Mouse (Mus musculus): ENCODE data around the gene Anks1b. TPM values are rescaled to one million over a fixed set of nuclear protein-coding genes. Genes with fewer than 3 reads are reported as not detected.
A peak's percentile ranks its signal among the peaks of the same experiment; 100 is the strongest.

The Anks1b gene
- total and polyA plus RNA-seq, 3 experiments = not detected

DNA sequence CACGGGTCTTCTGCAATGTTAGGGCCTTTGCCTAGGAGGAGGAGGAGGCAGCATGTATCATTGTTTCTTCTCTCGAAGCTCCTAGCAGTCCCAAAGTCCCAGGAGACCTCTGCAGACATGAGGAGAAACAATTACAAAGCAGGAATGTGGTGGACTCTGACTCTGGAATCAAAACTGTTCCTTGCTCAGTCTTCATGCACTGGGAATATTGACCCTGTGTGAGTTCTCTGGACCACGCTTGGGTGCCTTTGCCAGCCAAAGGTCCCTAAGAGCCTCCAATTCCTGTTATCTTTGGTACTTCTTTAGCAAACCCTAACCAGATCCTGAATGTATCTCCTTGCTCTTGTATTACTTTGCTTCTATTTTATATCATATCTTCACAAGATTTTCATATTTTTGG lies 1000.9 kb downstream of the Anks1b start:
- no peak for DNase-seq (ENCODE audit: low read depth, low spot score)
- H3K27ac ChIP-seq (ENCODE audit: control insufficient read depth, low read depth, low read length) = no peak overlapping the region
- no peaks in the 10 kb centered on the region for H3K4me1 ChIP-seq (ENCODE audit: control insufficient read depth in 1 of 2, insufficient read depth in 2 of 2, low read length in 2 of 2)
- H3K4me3 ChIP-seq (ENCODE audit: control insufficient read depth in 1 of 2, insufficient read depth in 1 of 2, low read depth in 2 of 2, low read length in 2 of 2) = no peak overlapping the region
- no peaks in the 10 kb centered on the region for H3K9me3 ChIP-seq (replicated peaks; ENCODE audit: insufficient read depth, low read length)
- H3K79me2 ChIP-seq (ENCODE audit: control insufficient read depth, insufficient read depth, low read length, poor library complexity) = no peaks in the 10 kb centered on the region
- TF ChIP-seq NELFE (IDR thresholded peaks at IDR 0.05; ENCODE audit: low read depth, low read length) = no peak
- no peak for TF ChIP-seq SMC3 (IDR thresholded peaks at IDR 0.05; ENCODE audit: low read depth, low read length)
- no peak for TF ChIP-seq EP300 (IDR thresholded peaks at IDR 0.05; ENCODE audit: low read depth in 1 of 2, low read length in 2 of 2)
- TF ChIP-seq MXI1 (IDR thresholded peaks at IDR 0.05; ENCODE audit: low read depth, low read length) = no peak
- no peak for TF ChIP-seq KAT2A (conservative IDR thresholded peaks at IDR 0.05; ENCODE audit: low read depth, low read length)
- TF ChIP-seq ZC3H11A (IDR thresholded peaks at IDR 0.05; ENCODE audit: low read depth, low read length) = no peak
- TF ChIP-seq CTCF (IDR thresholded peaks at IDR 0.05 in 2 of 3, conservative IDR thresholded peaks at IDR 0.05 in 1 of 3; ENCODE audit: control insufficient read depth in 1 of 3, insufficient read depth in 1 of 3, low read depth in 2 of 3, low read length in 3 of 3, poor library complexity in 1 of 3, severe bottlenecking in 1 of 3) = no peak
- TF ChIP-seq JUND (IDR thresholded peaks at IDR 0.05; ENCODE audit: low read depth, low read length) = no peak
- no peak for TF ChIP-seq USF2 (IDR thresholded peaks at IDR 0.05; ENCODE audit: borderline replicate concordance in 1 of 2, insufficient read depth in 1 of 2, low read depth in 1 of 2, low read length in 2 of 2)
- TF ChIP-seq ELF1 (IDR thresholded peaks at IDR 0.05; ENCODE audit: low read depth, low read length) = no peak
- TF ChIP-seq SIN3A (IDR thresholded peaks at IDR 0.05; ENCODE audit: low read length) = no peak
- TF ChIP-seq TCF12 (IDR thresholded peaks at IDR 0.05; ENCODE audit: low read depth, low read length) = no peak
- no peak for TF ChIP-seq CHD2 (IDR thresholded peaks at IDR 0.05; ENCODE audit: low read length)
- no peak for TF ChIP-seq RCOR1 (IDR thresholded peaks at IDR 0.05; ENCODE audit: low read depth, low read length)
- no peak for TF ChIP-seq GABPA (IDR thresholded peaks at IDR 0.05; ENCODE audit: low read depth, low read length)
- TF ChIP-seq TBP (IDR thresholded peaks at IDR 0.05; ENCODE audit: low read depth, low read length) = no peak
- no peak for TF ChIP-seq MYC (IDR thresholded peaks at IDR 0.05; ENCODE audit: low read depth, low read length)
- no peak for TF ChIP-seq ZKSCAN1 (IDR thresholded peaks at IDR 0.05; ENCODE audit: low read depth, low read length)
- no peak for TF ChIP-seq MAZ (IDR thresholded peaks at IDR 0.05; ENCODE audit: low read depth, low read length)
- H3K27me3 ChIP-seq (ENCODE audit: control insufficient read depth in 1 of 2, insufficient read depth in 2 of 2, low read length in 2 of 2) = no peaks in the 10 kb centered on the region; a peak in 1 of 4 replicates
- H3K9ac ChIP-seq (ENCODE audit: control insufficient read depth, low read depth, low read length, poor library complexity, severe bottlenecking) = no peak overlapping the region
- no peaks in the 10 kb centered on the region for H3K36me3 ChIP-seq (ENCODE audit: control insufficient read depth in 1 of 2, insufficient read depth in 2 of 2, low read length in 2 of 2)

DNA sequence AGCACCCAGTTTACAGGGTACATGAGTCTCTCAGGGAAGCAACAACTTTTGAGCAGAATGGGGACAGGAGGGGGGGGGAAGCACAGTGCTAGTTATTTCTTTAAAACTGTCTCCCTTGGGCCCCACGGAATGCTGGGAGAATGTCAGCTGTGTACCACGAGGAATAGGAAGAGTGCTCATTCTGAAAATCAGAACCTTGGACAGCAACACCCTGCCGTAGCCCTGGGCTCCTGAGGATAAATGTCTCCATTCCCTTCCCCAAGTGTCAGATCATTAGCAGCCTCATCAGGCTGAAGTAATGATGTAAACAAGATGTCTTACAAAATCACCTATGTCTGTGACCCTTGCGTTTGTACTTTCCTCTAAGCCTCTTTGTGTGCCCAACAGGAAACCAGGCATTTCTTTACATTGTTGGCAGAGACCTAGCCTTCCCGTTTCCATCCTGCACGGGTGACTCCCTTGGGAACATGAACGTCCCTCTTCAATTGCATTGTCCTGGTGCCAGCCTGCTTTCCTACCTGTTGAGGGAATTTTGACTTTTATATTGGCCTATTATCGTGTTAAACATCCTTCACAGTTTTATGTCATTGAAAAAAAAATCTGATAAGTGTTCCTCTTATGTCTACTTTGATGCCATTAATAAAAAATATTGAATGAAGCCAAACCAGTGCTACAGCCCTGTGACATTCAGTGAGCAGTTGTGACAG lies 1007.7 kb downstream of the Anks1b start:
- no peak overlapping the region for H3K4me3 ChIP-seq (ENCODE audit: control insufficient read depth in 1 of 2, insufficient read depth in 1 of 2, low read depth in 2 of 2, low read length in 2 of 2)
- no peaks in the 10 kb centered on the region for H3K9me3 ChIP-seq (replicated peaks; ENCODE audit: insufficient read depth, low read length)
- H3K27me3 ChIP-seq (ENCODE audit: control insufficient read depth in 1 of 2, insufficient read depth in 2 of 2, low read length in 2 of 2) = no peaks in the 10 kb centered on the region
- no peak overlapping the region for H3K27ac ChIP-seq (ENCODE audit: control insufficient read depth, low read depth, low read length)
- TF ChIP-seq TAL1 (IDR thresholded peaks at IDR 0.05; ENCODE audit: low read length) (no peak), MEF2A (IDR thresholded peaks at IDR 0.05; ENCODE audit: extremely low read depth, insufficient replicate concordance, low read depth, low read length, poor library complexity, severe bottlenecking) (no peak), ZNF384 (IDR thresholded peaks at IDR 0.05; ENCODE audit: low read depth, low read length) (no peak), KAT2A (conservative IDR thresholded peaks at IDR 0.05; ENCODE audit: low read depth, low read length) (no peak), TBP (IDR thresholded peaks at IDR 0.05; ENCODE audit: low read depth, low read length) (no peak), ETS1 (IDR thresholded peaks at IDR 0.05; ENCODE audit: low read depth, low read length) (no peak), MAX (IDR thresholded peaks at IDR 0.05; ENCODE audit: low read length) (no peak)
- no peaks in the 10 kb centered on the region for H3K4me1 ChIP-seq (ENCODE audit: control insufficient read depth in 1 of 2, insufficient read depth in 2 of 2, low read length in 2 of 2)
- no peaks in the 10 kb centered on the region for H3K79me2 ChIP-seq (ENCODE audit: control insufficient read depth, insufficient read depth, low read length, poor library complexity)
- peak; percentile 35 for DNase-seq (ENCODE audit: low read depth, low spot score)
- H3K9ac ChIP-seq (ENCODE audit: control insufficient read depth, low read depth, low read length, poor library complexity, severe bottlenecking) = no peak overlapping the region
- no peaks in the 10 kb centered on the region for H3K36me3 ChIP-seq (ENCODE audit: control insufficient read depth in 1 of 2, insufficient read depth in 2 of 2, low read length in 2 of 2)
